Mouse (Mus musculus): ENCODE measurements around the gene Sik1. TPM values are rescaled to one million over a fixed set of nuclear protein-coding genes. Genes with fewer than 3 reads are reported as not detected.

The Sik1 gene
- polyA plus RNA-seq, 1 experiment from 2014 or later: 16.7 TPM

DNA sequence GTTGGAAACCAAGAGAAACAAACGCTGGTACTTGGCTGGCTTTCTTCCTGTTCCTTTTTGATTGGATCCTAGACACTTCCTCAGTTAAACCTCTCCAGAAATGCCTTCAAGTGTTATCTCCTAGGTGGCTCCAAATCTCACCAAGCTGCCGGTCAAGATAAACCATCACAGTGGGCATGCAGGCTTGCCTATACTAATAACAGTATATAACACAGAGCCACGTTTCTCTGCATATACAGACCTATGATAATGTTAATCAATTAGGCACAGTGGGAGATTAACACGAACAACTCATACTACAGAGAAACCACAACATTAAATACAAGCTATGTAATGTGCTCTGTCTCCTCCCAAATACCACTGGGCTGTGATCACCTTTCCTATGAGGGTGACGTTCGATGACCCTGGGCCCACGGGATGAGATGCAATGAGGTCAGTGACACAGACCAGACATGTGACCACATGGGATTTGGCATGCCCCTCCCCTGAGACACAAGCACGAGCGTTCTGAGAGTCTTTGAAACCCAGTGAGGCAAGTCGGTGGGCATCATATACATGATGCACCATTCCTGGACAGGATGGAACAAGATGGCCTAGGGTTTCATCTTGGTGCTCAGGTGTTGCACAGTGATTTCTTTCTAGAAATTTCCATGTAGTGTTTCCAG is 7.7 kb upstream of the Sik1 start:
- Histone ChIP-seq H3K4me2 (ENCODE audit: low read depth, low read length, severe bottlenecking) (no peak overlapping the region), H3K36me3 (ENCODE audit: control insufficient read depth, insufficient read depth, low read length) (no peaks in the 10 kb centered on the region), H3K27ac (ENCODE audit: low read depth, low read length) (no peak overlapping the region), H3K4me3 (ENCODE audit: low read depth, low read length) (no peak overlapping the region), H3K4me1 (replicated peaks; ENCODE audit: control insufficient read depth, insufficient read depth, low read length) (no peaks in the 10 kb centered on the region), H3K9me3 (ENCODE audit: control insufficient read depth, low read length) (no peaks in the 10 kb centered on the region), H3K9ac (ENCODE audit: low read length) (no peak overlapping the region), H3K27me3 (ENCODE audit: control insufficient read depth, insufficient read depth, low read length) (no peaks in the 10 kb centered on the region)
- DNase-seq (ENCODE audit: low spot score): peak; percentile 38
- 89% methylated on average over 10 of the region's 10 CpGs for WGBS
- ATAC-seq (replicated peaks; ENCODE audit: low FRiP score): no peak

GRCm38 (mm10) chr17:31862136-31862535 is 6.5 kb upstream of the Sik1 start:
- DNase-seq (ENCODE audit: low spot score) (peak; percentile 27), ATAC-seq (replicated peaks; ENCODE audit: low FRiP score) (no peak)
- Histone ChIP-seq H3K9me3 (ENCODE audit: control insufficient read depth, low read length) (no peaks in the 10 kb centered on the region), H3K36me3 (ENCODE audit: control insufficient read depth, insufficient read depth, low read length) (no peaks in the 10 kb centered on the region), H3K9ac (ENCODE audit: low read length) (no peak overlapping the region), H3K27ac (ENCODE audit: low read depth, low read length) (no peak overlapping the region), H3K27me3 (ENCODE audit: control insufficient read depth, insufficient read depth, low read length) (no peaks in the 10 kb centered on the region), H3K4me1 (replicated peaks; ENCODE audit: control insufficient read depth, insufficient read depth, low read length) (no peaks in the 10 kb centered on the region), H3K4me3 (ENCODE audit: low read depth, low read length) (no peak overlapping the region), H3K4me2 (ENCODE audit: low read depth, low read length, severe bottlenecking) (no peak overlapping the region)
- WGBS: 88% methylated on average over 6 of the region's 6 CpGs

DNA sequence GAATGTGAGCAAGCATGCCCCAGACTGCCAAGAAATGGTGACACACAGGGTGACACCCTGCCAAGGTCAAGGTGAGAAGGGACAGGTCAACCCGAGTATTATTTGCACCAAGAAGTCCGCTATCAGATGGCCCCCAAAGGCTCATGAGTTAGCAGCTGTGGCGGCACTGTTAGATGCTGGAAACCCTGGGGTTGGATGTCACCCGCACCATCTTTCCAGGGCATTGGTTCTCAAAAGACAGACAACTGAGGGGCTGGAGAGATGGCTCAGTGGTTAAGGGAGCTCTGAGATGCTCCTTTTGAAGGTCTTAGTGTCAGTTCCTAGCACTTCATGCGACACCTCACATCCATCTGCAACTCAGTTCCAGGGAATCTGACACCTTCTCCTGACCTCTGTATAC is 6.1 kb upstream of the Sik1 start:
- H3K4me3 ChIP-seq (ENCODE audit: low read depth, low read length): no peak overlapping the region
- 91% methylated on average over 5 of the region's 5 CpGs for WGBS
- ATAC-seq (replicated peaks; ENCODE audit: low FRiP score): no peak
- H3K27ac ChIP-seq (ENCODE audit: low read depth, low read length): no peak overlapping the region
- DNase-seq (ENCODE audit: low spot score): no peak
- peaks cover under 1% of the 10 kb centered on the region; the same call in 1 of the 2 replicates for H3K4me1 ChIP-seq (replicated peaks; ENCODE audit: control insufficient read depth, insufficient read depth, low read length)
- H3K27me3 ChIP-seq (ENCODE audit: control insufficient read depth, insufficient read depth, low read length): no peaks in the 10 kb centered on the region
- no peak overlapping the region for H3K9ac ChIP-seq (ENCODE audit: low read length)
- H3K36me3 ChIP-seq (ENCODE audit: control insufficient read depth, insufficient read depth, low read length): no peaks in the 10 kb centered on the region
- no peak overlapping the region for H3K4me2 ChIP-seq (ENCODE audit: low read depth, low read length, severe bottlenecking)
- no peaks in the 10 kb centered on the region for H3K9me3 ChIP-seq (ENCODE audit: control insufficient read depth, low read length)

GRCm38 (mm10) chr17:31860856-31861255 is 5.3 kb upstream of the Sik1 start:
- H3K4me3 ChIP-seq (ENCODE audit: low read depth, low read length): no peak overlapping the region
- 89% methylated on average over 8 of the region's 8 CpGs for WGBS
- ATAC-seq (replicated peaks; ENCODE audit: low FRiP score): no peak

GRCm38 (mm10) chr17:31859367-31859766 is 3.8 kb upstream of the Sik1 start:
- Histone ChIP-seq H3K27ac (ENCODE audit: low read depth, low read length) (no peak overlapping the region), H3K27me3 (ENCODE audit: control insufficient read depth, insufficient read depth, low read length) (no peaks in the 10 kb centered on the region), H3K4me2 (ENCODE audit: low read depth, low read length, severe bottlenecking) (no peak overlapping the region), H3K9ac (ENCODE audit: low read length) (no peak overlapping the region), H3K4me3 (ENCODE audit: low read depth, low read length) (no peak overlapping the region), H3K36me3 (ENCODE audit: control insufficient read depth, insufficient read depth, low read length) (no peaks in the 10 kb centered on the region), H3K9me3 (ENCODE audit: control insufficient read depth, low read length) (no peaks in the 10 kb centered on the region), H3K4me1 (replicated peaks; ENCODE audit: control insufficient read depth, insufficient read depth, low read length) (peaks cover 2% of the 10 kb centered on the region; the same call in 1 of the 2 replicates)
- DNase-seq (ENCODE audit: low spot score) (no peak), ATAC-seq (replicated peaks; ENCODE audit: low FRiP score) (no peak)
- WGBS: 70% methylated on average over 2 of the region's 2 CpGs

More at GRCm38 (mm10) chr17:31860856-31861255, 5.3 kb upstream of the Sik1 start:
- Histone ChIP-seq H3K36me3 (ENCODE audit: control insufficient read depth, insufficient read depth, low read length) (no peaks in the 10 kb centered on the region), H3K27ac (ENCODE audit: low read depth, low read length) (no peak overlapping the region), H3K9me3 (ENCODE audit: control insufficient read depth, low read length) (no peaks in the 10 kb centered on the region), H3K9ac (ENCODE audit: low read length) (no peak overlapping the region), H3K4me1 (replicated peaks; ENCODE audit: control insufficient read depth, insufficient read depth, low read length) (peaks cover 2% of the 10 kb centered on the region; the same call in 1 of the 2 replicates), H3K27me3 (ENCODE audit: control insufficient read depth, insufficient read depth, low read length) (no peaks in the 10 kb centered on the region), H3K4me2 (ENCODE audit: low read depth, low read length, severe bottlenecking) (no peak overlapping the region)
- no peak for DNase-seq (ENCODE audit: low spot score)

- H3K27me3 ChIP-seq (ENCODE audit: control insufficient read depth, insufficient read depth, low read length): no peaks in the 10 kb centered on the region
- H3K4me3 ChIP-seq (ENCODE audit: low read depth, low read length): no peak overlapping the region
- no peak for DNase-seq (ENCODE audit: low spot score)
- H3K9me3 ChIP-seq (ENCODE audit: control insufficient read depth, low read length): no peaks in the 10 kb centered on the region
- no peak overlapping the region for H3K27ac ChIP-seq (ENCODE audit: low read depth, low read length)
- H3K4me1 ChIP-seq (replicated peaks; ENCODE audit: control insufficient read depth, insufficient read depth, low read length): peaks cover 2% of the 10 kb centered on the region; the same call in 1 of the 2 replicates
- WGBS: 76% methylated on average over 2 of the region's 2 CpGs
- no peaks in the 10 kb centered on the region for H3K36me3 ChIP-seq (ENCODE audit: control insufficient read depth, insufficient read depth, low read length)
- H3K9ac ChIP-seq (ENCODE audit: low read length): no peak overlapping the region
- ATAC-seq (replicated peaks; ENCODE audit: low FRiP score): no peak
- no peak overlapping the region for H3K4me2 ChIP-seq (ENCODE audit: low read depth, low read length, severe bottlenecking)
Measured at GRCm38 (mm10) chr17:31858786-31859185, 3.2 kb upstream of the Sik1 start.

GRCm38 (mm10) chr17:31857903-31858426 is 2.4 kb upstream of the Sik1 start:
- no peak for ATAC-seq (replicated peaks; ENCODE audit: low FRiP score)
- no peak overlapping the region for H3K4me2 ChIP-seq (ENCODE audit: low read depth, low read length, severe bottlenecking)
- H3K36me3 ChIP-seq (ENCODE audit: control insufficient read depth, insufficient read depth, low read length): no peaks in the 10 kb centered on the region
- H3K27me3 ChIP-seq (ENCODE audit: control insufficient read depth, insufficient read depth, low read length): no peaks in the 10 kb centered on the region
- peaks cover 2% of the 10 kb centered on the region; the same call in 1 of the 2 replicates for H3K4me1 ChIP-seq (replicated peaks; ENCODE audit: control insufficient read depth, insufficient read depth, low read length)
- no peak overlapping the region for H3K27ac ChIP-seq (ENCODE audit: low read depth, low read length)
- no peaks in the 10 kb centered on the region for H3K9me3 ChIP-seq (ENCODE audit: control insufficient read depth, low read length)
- DNase-seq (ENCODE audit: low spot score): no peak
- H3K9ac ChIP-seq (ENCODE audit: low read length): no peak overlapping the region
- H3K4me3 ChIP-seq (ENCODE audit: low read depth, low read length): no peak overlapping the region
- WGBS: 89% methylated on average over 3 of the region's 3 CpGs

DNA sequence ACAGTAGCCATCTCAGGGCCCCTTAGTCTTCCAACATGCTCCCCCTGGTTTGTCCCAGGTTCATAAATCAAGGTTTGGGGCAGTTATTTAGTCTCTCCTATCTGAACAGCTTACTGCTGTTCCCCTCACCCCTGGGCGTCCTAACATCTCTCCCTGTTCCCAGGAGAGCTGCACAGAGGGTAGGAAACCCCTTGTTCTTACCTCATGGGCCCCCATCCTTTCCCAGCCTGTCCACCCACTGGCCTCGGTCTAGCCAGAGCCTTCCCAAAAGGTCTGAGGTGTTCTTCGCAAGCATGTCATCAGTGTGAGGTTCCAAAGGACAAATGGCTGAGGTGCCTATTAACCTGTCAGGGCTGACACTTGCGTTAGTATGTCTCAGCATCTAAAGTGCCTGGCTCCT is 1.6 kb upstream of the Sik1 start:
- H3K4me1 ChIP-seq (replicated peaks; ENCODE audit: control insufficient read depth, insufficient read depth, low read length): peaks cover 2% of the 10 kb centered on the region; the same call in 1 of the 2 replicates
- 87% methylated on average over 4 of the region's 4 CpGs for WGBS

More for the DNA sequence above, 1.6 kb upstream of the Sik1 start:
- no peak for DNase-seq (ENCODE audit: low spot score)
- Histone ChIP-seq H3K27ac (ENCODE audit: low read depth, low read length) (no peak overlapping the region), H3K9ac (ENCODE audit: low read length) (no peak overlapping the region), H3K27me3 (ENCODE audit: control insufficient read depth, insufficient read depth, low read length) (no peaks in the 10 kb centered on the region), H3K9me3 (ENCODE audit: control insufficient read depth, low read length) (no peaks in the 10 kb centered on the region), H3K4me2 (ENCODE audit: low read depth, low read length, severe bottlenecking) (no peak overlapping the region), H3K4me3 (ENCODE audit: low read depth, low read length) (no peak overlapping the region), H3K36me3 (ENCODE audit: control insufficient read depth, insufficient read depth, low read length) (no peaks in the 10 kb centered on the region)
- ATAC-seq (replicated peaks; ENCODE audit: low FRiP score): no peak

Measured in forebrain, embryonic 11.5 days (tissue).